Mouse (Mus musculus): ENCODE data around the gene Slc2a5. TPM values are rescaled to one million over a fixed set of nuclear protein-coding genes. Genes with fewer than 3 reads are reported as not detected.
A peak's percentile ranks its signal among the peaks of the same experiment; 100 is the strongest.

Slc2a5 gene
- polyA plus RNA-seq, 1 experiment from 2014 or later: 2.2 TPM

DNA sequence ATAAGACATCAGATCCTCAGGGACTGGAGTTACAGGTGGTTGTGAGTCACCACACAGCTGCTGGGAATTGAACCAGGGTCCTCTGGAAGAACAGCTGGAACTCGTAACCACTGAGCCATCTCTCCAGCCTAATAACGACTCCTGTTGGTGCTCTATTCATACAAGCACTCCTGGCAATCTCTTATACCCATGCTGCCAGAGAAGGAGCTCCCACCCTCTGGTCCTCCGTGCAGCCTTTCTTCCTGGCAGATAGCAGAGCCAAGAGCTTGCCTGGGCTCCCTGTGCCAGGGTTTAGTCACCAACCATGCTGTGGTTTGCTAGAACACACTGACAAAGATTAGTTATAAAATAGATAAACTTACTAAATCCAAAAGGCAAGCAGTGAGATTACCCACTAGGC is 9.4 kb upstream of the Slc2a5 start:
- Histone ChIP-seq H3K27me3 (replicated peaks) (no peaks in the 10 kb centered on the region), H3K27ac (no peak overlapping the region), H3K36me3 (no peaks in the 10 kb centered on the region), H3K4me2 (replicated peaks) (no peak overlapping the region), H3K9me3 (no peaks in the 10 kb centered on the region), H3K9ac (no peak overlapping the region), H3K4me3 (replicated peaks) (no peak overlapping the region), H3K4me1 (replicated peaks) (no peaks in the 10 kb centered on the region)
- 62% methylated on average over 3 of the region's 3 CpGs for WGBS
- no peak for ATAC-seq

DNA sequence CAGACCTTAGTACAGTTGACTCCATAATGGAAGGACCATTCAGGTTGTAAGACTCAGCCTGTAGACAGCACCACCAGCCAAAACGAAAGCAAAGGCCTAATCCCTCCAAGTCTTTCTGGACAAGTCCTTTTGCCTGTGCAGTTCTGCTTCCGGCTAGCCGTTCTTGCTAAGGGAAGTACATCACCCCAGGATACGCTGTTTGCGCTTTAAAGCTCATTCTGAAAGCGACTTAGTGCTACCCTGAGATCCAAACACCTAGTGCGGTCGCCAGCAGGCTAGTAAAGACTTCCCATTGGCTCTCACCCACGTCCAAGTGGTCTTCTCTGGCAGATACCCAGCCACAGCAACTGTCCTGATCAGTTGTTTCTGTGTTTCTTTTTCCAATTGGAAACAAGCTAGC is 8.7 kb upstream of the Slc2a5 start:
- H3K9ac ChIP-seq: no peak overlapping the region
- no peak overlapping the region for H3K4me2 ChIP-seq (replicated peaks)
- H3K9me3 ChIP-seq: no peaks in the 10 kb centered on the region
- ATAC-seq: no peak
- no peaks in the 10 kb centered on the region for H3K4me1 ChIP-seq (replicated peaks)
- H3K36me3 ChIP-seq: no peaks in the 10 kb centered on the region
- no peaks in the 10 kb centered on the region for H3K27me3 ChIP-seq (replicated peaks)
- 78% methylated on average over 9 of the region's 9 CpGs for WGBS
- no peak overlapping the region for H3K4me3 ChIP-seq (replicated peaks)
- no peak overlapping the region for H3K27ac ChIP-seq

GRCm38 (mm10) chr4:150112867-150113266 is 6.2 kb upstream of the Slc2a5 start:
- Histone ChIP-seq H3K4me3 (replicated peaks) (no peak overlapping the region), H3K9ac (no peak overlapping the region), H3K27me3 (replicated peaks) (no peaks in the 10 kb centered on the region), H3K4me2 (replicated peaks) (peak overlapping the region; percentile 30), H3K4me1 (replicated peaks) (0 out of 2 replicates have a peak, but pooled peaks cover 2% of the 10 kb centered on the region), H3K36me3 (no peaks in the 10 kb centered on the region), H3K27ac (no peak overlapping the region), H3K9me3 (no peaks in the 10 kb centered on the region)
- ATAC-seq: no peak; the same call in 1 of the 2 replicates
- 4% methylated on average over 15 of the region's 15 CpGs for WGBS

DNA sequence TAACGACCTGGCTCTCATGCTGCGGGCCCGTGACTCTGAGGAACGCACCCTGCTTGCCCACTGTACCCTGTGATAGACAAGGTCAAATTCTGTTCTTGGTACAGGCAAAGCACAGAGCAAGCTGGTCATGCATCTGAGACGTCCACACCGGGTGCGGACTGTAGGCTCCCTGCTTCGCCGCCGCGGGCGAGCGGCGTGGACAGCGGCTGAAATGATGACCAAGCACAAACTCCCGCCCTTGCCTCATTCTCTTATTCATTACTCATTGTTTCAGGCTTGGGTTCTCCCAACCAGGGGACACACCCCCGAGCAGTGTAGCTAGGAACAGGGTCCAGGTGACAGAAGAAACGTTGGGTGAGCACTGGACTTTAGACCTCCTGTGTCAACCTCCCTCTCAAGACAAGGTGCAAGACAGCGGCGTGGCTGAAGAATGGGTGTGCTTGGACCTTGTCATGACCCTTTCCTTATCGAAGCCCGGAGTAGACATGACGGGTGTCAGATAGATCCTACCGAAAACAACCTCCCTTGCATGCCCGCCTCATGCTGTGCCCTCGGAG is 4.5 kb upstream of the Slc2a5 start:
- Histone ChIP-seq H3K4me3 (replicated peaks) (no peak overlapping the region), H3K4me2 (replicated peaks) (no peak overlapping the region), H3K9ac (no peak overlapping the region), H3K27ac (no peak overlapping the region), H3K9me3 (no peaks in the 10 kb centered on the region), H3K36me3 (no peaks in the 10 kb centered on the region), H3K27me3 (replicated peaks) (no peaks in the 10 kb centered on the region), H3K4me1 (replicated peaks) (peaks cover 11% of the 10 kb centered on the region)
- ATAC-seq: peak; percentile 79
- WGBS: 83% methylated on average over 26 of the region's 26 CpGs

GRCm38 (mm10) chr4:150117311-150117710 is 1.8 kb upstream of the Slc2a5 start:
- no peak for ATAC-seq

DNA sequence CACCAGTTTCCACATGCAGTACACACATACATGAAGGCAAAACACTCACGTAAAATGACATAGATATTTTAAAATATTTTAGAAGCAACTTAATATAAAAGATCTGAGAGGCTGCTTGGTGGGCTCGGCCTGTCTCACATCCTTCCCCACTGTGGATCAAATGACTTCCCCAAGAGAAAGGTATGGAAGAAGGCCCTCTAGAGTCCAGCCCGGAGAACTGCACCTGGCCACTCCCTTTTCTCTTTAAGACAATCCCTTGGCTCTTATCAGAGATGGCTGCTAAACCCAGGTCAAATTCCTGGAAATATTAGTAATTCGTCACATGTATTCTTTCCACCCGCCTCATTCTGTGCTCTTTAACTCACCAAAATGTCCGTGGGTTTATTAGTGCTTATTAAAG is 920 bp upstream of the Slc2a5 start:
- Histone ChIP-seq H3K4me3 (replicated peaks) (no peak overlapping the region), H3K4me1 (replicated peaks) (peaks cover 24% of the 10 kb centered on the region), H3K27ac (no peak overlapping the region), H3K36me3 (no peaks in the 10 kb centered on the region), H3K9ac (no peak overlapping the region), H3K9me3 (no peaks in the 10 kb centered on the region), H3K27me3 (replicated peaks) (no peaks in the 10 kb centered on the region), H3K4me2 (replicated peaks) (no peak overlapping the region)
- WGBS: 57% methylated on average over 6 of the region's 6 CpGs
- no peak for ATAC-seq

More at GRCm38 (mm10) chr4:150117311-150117710, 1.8 kb upstream of the Slc2a5 start:
- Histone ChIP-seq H3K4me1 (replicated peaks) (peaks cover 22% of the 10 kb centered on the region), H3K27ac (no peak overlapping the region), H3K36me3 (no peaks in the 10 kb centered on the region), H3K27me3 (replicated peaks) (no peaks in the 10 kb centered on the region), H3K4me3 (replicated peaks) (no peak overlapping the region), H3K9me3 (no peaks in the 10 kb centered on the region), H3K4me2 (replicated peaks) (no peak overlapping the region), H3K9ac (no peak overlapping the region)
- WGBS: 45% methylated on average over 5 of the region's 5 CpGs

GRCm38 (mm10) chr4:150119640-150120039 is 557 bp downstream of the Slc2a5 start:
- peaks cover 24% of the 10 kb centered on the region for H3K4me1 ChIP-seq (replicated peaks)
- no peaks in the 10 kb centered on the region for H3K27me3 ChIP-seq (replicated peaks)
- H3K27ac ChIP-seq: 0 out of 2 replicates have a peak overlapping the region, but pooled peaks have one; percentile 27
- no peak overlapping the region for H3K4me3 ChIP-seq (replicated peaks)
- ATAC-seq: peak; percentile 19; the same call in 1 of the 2 replicates
- H3K4me2 ChIP-seq (replicated peaks): peak overlapping the region; percentile 34
- 42% methylated on average over 14 of the region's 14 CpGs for WGBS
- H3K9me3 ChIP-seq: no peaks in the 10 kb centered on the region
- no peak overlapping the region for H3K9ac ChIP-seq
- H3K36me3 ChIP-seq: no peaks in the 10 kb centered on the region

DNA sequence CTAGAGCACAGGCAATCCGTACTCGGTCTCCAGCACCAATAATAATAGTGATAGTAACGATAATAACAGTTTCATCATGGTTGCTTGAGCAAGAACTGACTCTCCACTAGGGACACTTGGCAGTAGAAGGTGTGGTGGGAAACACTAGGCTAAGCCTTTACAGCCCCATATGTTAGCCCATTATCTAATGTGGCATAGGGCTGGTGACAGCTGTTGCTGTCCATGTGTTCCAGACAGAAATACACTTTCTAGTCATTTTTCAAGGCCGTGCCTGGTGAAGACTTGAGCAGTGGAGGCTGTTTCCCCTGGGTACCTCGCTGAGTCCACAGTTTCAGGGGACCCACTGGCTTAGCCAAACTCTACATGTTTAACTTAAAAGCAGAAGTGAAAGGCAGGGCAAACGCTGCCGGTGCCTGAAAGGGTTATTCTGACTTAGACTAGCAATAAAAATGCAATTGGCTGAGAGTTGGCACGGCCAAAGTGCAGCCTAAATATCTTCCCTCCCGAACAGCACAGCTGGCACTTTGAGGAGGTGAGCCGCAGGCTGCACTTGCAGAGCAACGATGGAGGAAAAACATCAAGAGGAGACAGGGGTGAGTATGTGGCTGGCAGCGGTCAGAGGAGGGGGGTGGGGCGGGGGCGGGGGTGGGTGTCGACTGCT is 1.2 kb downstream of the Slc2a5 start:
- no peaks in the 10 kb centered on the region for H3K36me3 ChIP-seq
- no peaks in the 10 kb centered on the region for H3K9me3 ChIP-seq
- H3K4me2 ChIP-seq (replicated peaks): peak overlapping the region; percentile 45
- H3K4me3 ChIP-seq (replicated peaks): no peak overlapping the region; the same call in 1 of the 2 replicates
- H3K27ac ChIP-seq: 0 out of 2 replicates have a peak overlapping the region, but pooled peaks have one; percentile 27
- H3K27me3 ChIP-seq (replicated peaks): no peaks in the 10 kb centered on the region
- H3K4me1 ChIP-seq (replicated peaks): peaks cover 24% of the 10 kb centered on the region
- H3K9ac ChIP-seq: no peak overlapping the region
- ATAC-seq: peak; percentile 51
- 29% methylated on average over 15 of the region's 15 CpGs for WGBS

- Histone ChIP-seq H3K9me3 (no peaks in the 10 kb centered on the region), H3K36me3 (no peaks in the 10 kb centered on the region), H3K27me3 (replicated peaks) (no peaks in the 10 kb centered on the region), H3K4me1 (replicated peaks) (peaks cover 24% of the 10 kb centered on the region), H3K27ac (no peak overlapping the region), H3K4me3 (replicated peaks) (no peak overlapping the region), H3K4me2 (replicated peaks) (no peak overlapping the region), H3K9ac (no peak overlapping the region)
- ATAC-seq: no peak
- 73% methylated on average over 8 of the region's 8 CpGs for WGBS
Measured at GRCm38 (mm10) chr4:150121430-150121829, 2.3 kb downstream of the Slc2a5 start.

DNA sequence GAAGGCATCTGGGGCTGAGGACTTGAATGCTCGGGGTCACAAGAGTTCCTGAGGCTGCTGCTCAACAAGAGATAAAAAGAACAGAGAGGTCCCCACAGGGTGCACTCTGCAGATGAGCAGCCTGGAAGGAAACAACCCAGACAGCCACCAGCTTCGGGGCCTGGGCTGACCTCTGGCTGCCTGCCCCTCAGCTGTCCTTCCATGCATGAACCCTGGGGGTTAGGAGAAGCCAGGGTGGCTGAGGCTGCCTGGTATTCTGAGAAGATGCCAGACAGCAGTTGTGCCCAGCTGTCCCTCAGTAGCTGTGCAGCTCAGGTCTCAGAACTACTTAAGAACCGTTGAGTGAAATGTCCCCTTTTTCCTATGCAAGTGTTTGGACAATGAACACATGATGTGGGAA is 3.4 kb downstream of the Slc2a5 start:
- Histone ChIP-seq H3K27ac (no peak overlapping the region), H3K9me3 (no peaks in the 10 kb centered on the region), H3K4me3 (replicated peaks) (no peak overlapping the region), H3K4me1 (replicated peaks) (peaks cover 22% of the 10 kb centered on the region), H3K9ac (no peak overlapping the region; the same call in 1 of the 2 replicates), H3K36me3 (no peaks in the 10 kb centered on the region), H3K27me3 (replicated peaks) (no peaks in the 10 kb centered on the region), H3K4me2 (replicated peaks) (no peak overlapping the region)
- WGBS: 54% methylated on average over 3 of the region's 3 CpGs
- ATAC-seq: no peak

GRCm38 (mm10) chr4:150126373-150126772 is 7.3 kb downstream of the Slc2a5 start:
- no peak for ATAC-seq
- H3K27me3 ChIP-seq (replicated peaks): no peaks in the 10 kb centered on the region
- H3K4me3 ChIP-seq (replicated peaks): no peak overlapping the region
- WGBS: 87% methylated on average over 5 of the region's 5 CpGs
- H3K4me1 ChIP-seq (replicated peaks): peaks cover 3% of the 10 kb centered on the region
- no peak overlapping the region for H3K9ac ChIP-seq
- H3K4me2 ChIP-seq (replicated peaks): no peak overlapping the region
- H3K27ac ChIP-seq: no peak overlapping the region
- H3K36me3 ChIP-seq: no peaks in the 10 kb centered on the region
- H3K9me3 ChIP-seq: no peaks in the 10 kb centered on the region

GRCm38 (mm10) chr4:150127894-150128293 is 8.8 kb downstream of the Slc2a5 start:
- no peak for ATAC-seq
- no peaks in the 10 kb centered on the region for H3K9me3 ChIP-seq
- WGBS: 87% methylated on average over 7 of the region's 7 CpGs
- H3K9ac ChIP-seq: no peak overlapping the region
- no peak overlapping the region for H3K4me3 ChIP-seq (replicated peaks)
- H3K36me3 ChIP-seq: no peaks in the 10 kb centered on the region
- no peak overlapping the region for H3K27ac ChIP-seq
- H3K4me1 ChIP-seq (replicated peaks): peaks cover 4% of the 10 kb centered on the region
- H3K4me2 ChIP-seq (replicated peaks): no peak overlapping the region
- no peaks in the 10 kb centered on the region for H3K27me3 ChIP-seq (replicated peaks)

DNA sequence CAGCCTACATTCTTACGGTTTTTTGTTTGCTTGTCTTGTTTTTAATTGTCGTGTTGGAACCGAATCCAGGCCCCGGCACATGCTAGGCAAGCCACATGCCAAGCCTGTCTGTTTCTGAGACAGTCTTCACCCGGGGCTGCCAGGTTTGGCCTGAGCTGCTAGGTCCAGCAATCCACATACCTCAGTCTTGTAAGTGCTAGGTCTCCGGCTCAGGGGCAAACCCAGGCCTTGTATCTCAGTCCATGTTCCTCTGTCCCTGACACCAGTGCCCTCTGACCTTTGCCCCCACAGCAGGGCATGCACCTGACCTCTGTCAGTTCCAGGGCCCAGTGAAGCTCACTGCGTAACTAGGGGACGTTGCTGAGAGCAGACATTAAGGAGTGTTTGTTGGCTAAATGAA is 9.5 kb downstream of the Slc2a5 start:
- no peaks in the 10 kb centered on the region for H3K36me3 ChIP-seq
- no peak overlapping the region for H3K4me3 ChIP-seq (replicated peaks)
- no peak for ATAC-seq
- H3K9ac ChIP-seq: no peak overlapping the region
- H3K4me1 ChIP-seq (replicated peaks): peaks cover 7% of the 10 kb centered on the region
- WGBS: 80% methylated on average over 8 of the region's 8 CpGs
- H3K27ac ChIP-seq: no peak overlapping the region
- no peaks in the 10 kb centered on the region for H3K9me3 ChIP-seq
- H3K27me3 ChIP-seq (replicated peaks): no peaks in the 10 kb centered on the region
- no peak overlapping the region for H3K4me2 ChIP-seq (replicated peaks)

Measured in intestine, embryonic 15.5 days (tissue).